Mouse (Mus musculus) c-Kit-negative CD71-positive TER-119-positive erythroid progenitor cells, embryonic 14.5 days (primary cell): Measurements from ENCODE around the gene Nacc2.

Source experiments
- DNase-seq: peaks from one replicate; pipeline ENCODE4 v3.0.0-alpha.2; 2013; ENCODE audit warnings: low read depth, low spot score

Gene Nacc2

DNA sequence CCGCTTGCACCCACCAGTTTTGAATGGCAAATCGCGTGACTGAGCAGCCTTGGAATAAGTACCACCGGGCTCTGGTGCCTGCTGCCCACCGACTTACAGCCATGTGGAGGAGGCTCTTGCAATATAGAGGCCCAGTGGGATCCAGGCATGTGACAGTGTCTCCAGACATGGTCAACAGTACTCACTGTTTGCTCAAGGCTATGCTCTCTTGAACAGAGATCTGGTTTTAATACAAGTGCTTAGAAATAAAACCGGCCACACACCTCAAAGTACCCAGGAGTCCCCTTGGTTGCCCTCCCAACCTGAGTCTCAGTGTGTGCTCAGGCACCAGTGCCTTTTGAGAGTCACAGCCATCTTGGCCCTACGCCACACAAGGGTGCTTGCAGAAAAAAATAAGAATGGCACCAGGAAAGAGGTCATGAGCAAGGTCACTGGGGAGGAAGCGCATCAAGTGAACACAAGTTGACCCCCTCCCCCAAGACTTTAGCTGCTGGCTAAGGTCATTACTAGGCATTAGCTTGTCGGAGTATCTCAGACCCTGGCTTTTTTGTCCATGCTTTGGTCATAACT is at the start of gene Nacc2:
TSS of gene Nacc2 (minus strand) at position 142 of the 570 bp plus-strand sequence.
- no peak for DNase-seq

DNA sequence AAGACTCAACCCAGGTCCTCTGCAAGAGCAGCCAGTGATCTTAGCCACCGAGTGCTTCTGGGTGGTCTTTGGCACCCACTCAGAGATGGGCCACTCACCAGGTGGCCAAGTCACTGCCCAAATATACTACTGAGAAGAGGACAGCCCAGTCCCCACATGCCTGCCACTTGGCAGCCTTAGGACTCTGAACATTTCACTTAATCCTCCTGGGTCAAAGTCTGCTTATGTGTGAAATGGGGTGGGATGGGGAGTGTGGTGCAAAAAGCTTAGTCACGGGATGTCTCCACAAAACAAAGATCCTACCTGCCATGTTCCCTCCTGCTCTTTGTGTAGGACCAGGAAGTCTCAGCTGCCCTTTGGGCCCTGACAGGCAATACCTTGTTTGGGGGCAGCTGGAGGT is 49.1 kb upstream of the Nacc2 start:
- no peak for DNase-seq

DNA sequence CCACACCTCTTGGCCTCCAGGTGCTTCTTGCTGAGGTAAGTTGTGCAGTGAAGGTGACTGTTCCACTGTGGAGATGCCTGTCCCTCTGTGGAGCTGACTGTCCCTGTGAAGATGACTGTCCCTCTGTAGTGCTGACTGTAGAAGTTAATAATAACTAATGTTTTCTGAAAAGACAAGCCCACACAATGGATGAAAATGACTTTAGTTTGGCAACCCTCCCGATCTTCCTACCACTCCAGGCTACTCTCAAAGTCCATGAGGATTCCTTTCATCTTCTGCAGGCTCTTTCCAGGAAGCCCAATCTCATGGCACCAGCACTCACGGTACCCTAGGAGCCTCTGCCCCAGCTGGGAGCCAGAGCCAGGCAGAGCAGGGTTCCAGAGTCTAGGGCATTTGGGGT is 47.4 kb upstream of the Nacc2 start:
- DNase-seq, result no peak

DNA sequence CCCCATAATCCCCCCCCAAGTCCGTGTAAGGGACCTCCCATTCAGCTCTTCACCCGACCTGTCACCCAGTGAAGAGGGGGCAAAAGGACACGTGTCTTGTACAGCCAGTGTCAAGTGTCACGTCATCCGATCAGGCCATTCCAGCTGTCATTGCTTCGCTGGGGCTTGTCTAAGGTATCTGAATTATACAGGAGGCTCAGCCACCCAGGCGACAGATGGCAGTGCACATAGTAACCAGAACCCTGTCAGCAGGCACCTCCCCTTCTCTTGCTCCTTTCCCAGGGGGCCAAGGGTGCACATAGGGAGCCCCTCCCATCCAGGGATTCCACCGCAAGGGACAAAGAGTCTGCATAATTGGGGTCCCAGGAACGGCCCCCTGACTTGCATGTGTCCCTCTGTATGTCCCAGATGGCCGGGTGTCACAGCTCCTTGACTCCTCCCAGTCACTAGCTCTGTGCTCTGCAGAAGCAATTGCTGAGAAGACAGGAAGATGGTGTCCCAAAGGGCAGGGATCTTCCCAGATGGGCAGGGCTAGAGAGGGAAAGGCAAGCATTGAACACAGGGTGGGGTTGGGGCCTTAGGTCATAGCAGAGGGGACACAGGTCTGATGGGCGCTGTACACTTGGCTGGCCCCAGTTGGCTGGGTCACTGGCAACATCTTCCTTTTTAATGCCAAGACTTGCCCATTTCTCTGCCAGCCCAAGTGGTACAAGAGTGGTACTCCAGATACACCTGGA is 46.0 kb upstream of the Nacc2 start:
- DNase-seq, result no peak

DNA sequence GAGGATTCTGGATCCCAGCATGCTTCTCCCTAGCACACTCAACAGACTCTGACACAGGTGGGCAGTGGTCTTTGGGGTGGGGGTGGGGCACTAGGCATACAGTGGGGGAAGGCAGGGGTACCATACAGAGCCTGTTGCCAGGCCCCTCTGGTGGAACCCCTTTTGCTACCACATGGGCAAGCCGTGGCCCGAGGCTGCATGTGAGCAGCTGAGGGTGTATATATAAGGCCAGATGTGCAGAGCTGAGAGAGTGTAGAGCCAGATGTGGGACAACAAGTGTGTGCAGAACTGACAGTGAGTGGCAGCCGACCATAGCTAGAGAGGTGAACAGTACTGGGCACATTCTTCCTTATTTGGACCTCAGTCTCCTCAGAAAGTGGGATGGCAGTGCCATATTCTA is 43.9 kb upstream of the Nacc2 start:
- DNase-seq, result no peak

DNA sequence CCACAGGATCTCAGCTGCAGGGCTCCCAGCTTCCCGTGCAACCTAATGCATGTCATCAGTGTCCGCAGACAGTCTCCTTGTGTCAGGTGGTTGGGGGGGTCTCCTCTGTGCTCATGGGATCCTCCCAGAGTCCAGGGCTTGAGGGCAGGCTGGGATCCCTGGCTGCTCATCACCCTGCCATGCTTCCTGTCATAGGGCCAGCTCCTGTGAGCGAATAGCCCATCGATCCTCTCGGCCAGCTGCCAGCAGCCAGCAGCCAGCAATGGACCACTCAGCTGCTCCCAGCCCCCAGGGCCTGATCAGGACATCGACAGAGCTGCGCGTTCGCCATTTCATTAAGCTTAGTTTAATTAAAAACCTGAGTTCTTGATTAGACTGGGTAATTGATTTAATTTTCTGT is 35.0 kb upstream of the Nacc2 start:
- DNase-seq, result no peak

DNA sequence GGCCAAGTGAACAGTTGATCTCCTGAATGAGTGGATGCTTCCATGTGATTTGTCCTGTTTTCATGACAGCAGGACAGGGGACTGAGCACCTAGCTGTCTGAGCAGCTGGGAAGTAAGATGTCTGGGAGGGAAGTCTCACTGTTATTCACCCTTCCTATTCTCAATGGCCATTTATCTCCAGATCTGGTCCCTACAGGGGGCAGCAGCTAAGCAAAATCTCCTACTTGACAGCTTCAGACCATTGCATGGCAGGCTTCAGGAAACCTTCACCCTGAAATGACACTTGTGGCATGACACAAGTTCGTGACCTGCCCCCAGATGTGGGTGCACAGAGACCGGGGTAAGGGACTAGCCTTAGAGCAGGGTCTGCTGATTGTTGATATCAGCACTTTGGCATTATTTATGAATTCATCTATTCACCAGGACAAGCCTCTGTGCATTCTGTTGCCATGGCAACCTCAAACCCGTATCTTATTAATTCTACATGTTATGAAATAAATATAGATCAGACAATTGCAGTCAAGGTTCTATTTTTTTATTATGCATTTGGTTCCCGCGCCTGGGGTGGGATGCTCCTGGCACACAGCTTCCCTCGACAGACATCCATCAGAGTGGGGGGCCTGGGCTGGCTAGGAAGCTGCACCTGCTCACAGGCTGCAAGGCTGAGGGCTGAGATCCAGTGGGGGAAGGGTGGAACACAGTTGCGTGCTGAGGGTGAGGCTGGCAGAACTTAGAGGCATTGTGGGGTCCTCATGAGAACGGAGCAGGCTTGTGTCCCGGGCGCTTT is 33.4 kb upstream of the Nacc2 start:
- no peak for DNase-seq

DNA sequence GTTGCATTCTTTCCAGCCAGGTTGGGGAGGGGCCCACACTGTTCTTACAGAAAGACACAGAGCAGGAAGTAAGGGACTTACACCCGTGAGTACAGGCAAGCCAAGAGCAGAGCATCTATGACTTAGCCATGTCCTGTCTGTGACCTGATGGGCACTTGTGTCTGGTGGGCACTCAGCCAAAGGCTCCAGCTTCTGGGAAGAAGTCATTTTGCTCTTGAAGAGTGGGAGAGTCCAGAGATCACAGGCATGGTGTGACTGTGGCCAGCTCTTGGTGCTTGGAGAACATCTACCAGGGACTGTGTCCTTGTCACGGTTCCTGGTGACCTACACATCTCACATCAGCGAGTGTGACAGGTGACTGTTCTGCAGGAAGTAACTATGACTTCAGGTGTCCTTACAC is 32.7 kb upstream of the Nacc2 start:
- DNase-seq, result no peak

DNA sequence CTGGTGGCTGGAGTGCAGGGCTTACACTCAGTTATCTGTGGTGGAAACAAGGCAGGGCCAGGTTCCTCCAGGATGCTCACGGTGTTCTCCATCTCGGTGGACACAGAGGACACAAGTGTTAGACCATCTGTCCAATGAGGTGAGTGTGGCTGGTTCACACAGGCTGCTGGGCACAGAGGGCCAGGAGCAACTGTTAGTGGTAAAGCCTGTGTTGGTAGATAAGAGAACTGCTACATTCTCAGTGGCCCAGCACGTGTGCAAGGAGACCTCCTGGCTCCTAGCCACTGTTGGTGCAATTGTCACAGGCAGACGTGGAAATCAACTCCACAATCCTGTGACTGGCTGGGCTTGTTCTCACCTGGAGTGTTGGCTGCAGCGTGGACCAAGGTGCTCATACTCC is 31.6 kb upstream of the Nacc2 start:
- DNase-seq, result no peak

DNA sequence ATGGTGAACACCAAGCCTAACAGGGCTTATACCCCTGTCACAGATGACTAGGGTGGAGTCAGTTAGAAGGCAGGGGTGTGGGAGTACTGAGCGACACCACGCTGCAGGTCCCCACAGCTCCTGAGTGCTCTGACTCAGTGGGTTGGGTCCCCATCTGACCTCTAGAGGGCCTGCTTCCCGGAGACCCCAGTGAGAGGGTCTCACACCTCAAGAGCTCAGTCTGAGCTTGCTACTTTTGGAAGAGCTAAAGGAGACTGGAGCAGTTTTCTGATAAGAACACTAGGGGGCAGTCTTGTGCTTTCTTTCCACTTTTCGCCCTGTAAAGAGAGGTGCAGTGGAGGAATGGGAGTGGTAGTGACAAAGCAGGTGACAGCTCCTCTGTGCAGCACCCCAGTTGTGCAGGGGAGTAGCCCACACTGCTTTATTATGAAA is 30.9 kb upstream of the Nacc2 start:
- peak; percentile 62 for DNase-seq

DNA sequence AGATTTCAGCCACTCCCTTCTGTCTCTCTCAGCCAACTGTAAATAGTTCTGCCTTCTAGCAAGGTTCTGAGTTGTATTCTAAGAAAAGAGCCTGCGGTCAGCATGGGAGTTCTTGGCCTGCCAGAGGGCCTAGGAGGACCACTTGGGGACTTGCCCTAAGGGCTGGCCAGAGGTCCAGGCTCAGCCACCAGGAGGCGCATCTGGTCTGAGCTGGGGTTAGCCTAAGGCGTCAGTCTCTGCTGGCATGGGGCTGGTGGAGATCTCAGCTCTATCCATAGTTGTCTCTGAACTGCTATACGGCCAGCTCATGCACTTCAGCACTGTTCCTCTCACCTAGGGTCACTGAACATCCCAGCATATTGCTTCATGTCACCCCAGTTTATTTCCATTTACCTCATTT is 30.3 kb upstream of the Nacc2 start:
- DNase-seq, result no peak

DNA sequence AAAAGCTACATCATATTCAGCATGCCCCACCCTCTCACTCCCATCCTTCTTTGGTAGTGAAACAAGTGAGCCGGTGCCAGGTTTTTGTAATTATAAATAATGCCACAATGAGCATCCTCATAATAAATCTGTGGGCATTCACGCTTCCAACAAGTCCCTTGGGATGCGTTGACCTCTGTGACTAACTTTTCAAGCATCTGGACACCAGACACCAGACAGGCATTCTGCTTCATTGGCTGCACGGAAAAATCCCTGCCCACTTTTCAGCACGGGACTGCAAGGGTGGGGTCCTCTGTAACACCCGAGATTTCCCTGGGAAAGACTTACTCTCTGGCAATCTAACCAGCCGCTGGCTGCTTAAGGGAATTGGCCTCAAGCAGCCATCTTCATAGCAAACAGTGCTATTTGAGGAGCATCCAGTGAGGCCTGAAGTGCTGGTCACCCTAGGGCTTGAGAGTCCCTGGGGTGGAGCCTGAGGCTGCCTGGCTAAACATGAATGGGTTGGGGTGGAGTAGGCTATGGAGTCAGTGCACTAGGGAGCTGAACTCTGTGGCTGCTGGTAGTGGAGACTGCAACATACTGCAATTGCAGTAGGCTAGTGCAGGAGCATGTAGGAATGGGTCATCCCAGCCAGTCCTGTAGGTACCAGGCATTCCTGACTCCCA is 24.8 kb upstream of the Nacc2 start:
- no peak for DNase-seq

DNA sequence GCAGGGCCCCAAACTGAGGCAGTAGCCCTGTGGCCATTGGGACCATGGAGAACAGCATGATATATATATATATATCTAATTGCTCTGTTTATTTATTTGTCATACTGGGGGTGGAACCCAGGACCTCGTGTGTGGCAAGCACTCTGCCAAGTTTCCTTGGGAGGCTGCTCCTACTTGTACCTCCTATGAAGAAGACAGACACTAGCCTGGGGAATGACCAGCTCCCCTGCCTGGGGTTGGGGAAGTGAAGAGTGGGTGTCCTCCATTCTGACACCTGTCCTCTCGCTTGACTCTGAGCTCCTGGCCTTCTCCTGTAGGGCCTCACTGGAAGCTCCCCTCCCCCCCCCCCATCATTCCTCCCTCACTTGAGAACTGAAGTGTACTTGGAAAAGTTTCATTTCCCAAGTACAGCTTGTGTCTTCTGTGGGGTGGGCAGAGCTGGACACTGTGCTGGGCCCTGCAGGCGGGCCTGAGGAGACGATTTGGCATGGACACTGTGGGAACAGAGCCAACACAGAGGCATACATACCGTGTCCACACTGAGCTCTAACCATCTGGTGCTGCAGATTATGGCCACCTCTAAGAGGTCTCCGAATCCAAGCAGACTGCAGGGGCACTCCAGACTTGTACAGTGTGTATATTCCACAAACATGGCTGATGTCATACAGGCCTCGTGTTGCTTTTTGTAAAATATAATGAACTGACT is 23.5 kb upstream of the Nacc2 start:
- DNase-seq, result no peak

DNA sequence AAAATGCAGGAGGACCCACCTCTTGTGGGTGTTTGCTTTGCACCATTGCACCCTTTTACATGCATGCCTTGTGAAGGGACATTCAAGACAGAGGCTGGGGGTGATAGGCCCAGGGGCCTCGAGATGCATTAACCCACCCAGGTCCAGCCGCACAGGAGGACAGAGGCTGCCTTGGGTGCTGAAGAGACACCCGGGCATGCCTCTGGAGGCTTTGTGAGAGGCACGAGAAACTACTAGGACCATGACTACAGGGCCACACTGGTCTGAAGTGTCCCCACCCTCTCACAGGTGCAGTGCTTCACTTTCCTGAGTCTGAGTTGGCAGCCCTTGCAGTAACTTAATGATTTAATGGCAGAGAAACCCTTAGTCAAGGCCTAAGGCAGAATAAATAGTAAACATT is 22.1 kb upstream of the Nacc2 start:
- DNase-seq, result no peak

DNA sequence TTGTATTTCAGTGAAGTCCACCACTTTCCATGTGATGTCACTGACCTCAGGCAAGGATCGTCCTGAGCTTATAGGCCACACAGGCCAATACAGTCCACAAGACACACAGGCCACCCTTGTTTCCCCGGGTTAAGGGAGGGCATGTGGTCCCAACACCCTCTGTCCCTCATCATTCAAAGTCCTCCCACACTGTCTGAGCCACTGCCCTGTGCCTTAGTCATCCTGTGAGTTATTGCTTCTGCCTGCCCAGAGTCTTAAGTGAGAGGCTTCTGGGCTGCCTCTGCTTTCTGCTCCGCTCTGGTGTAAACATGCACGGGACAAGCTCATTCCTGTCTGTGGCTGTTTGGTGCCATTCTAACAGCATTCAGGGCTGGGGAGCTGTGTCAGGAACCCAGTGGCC is 21.3 kb upstream of the Nacc2 start:
- DNase-seq, result no peak

DNA sequence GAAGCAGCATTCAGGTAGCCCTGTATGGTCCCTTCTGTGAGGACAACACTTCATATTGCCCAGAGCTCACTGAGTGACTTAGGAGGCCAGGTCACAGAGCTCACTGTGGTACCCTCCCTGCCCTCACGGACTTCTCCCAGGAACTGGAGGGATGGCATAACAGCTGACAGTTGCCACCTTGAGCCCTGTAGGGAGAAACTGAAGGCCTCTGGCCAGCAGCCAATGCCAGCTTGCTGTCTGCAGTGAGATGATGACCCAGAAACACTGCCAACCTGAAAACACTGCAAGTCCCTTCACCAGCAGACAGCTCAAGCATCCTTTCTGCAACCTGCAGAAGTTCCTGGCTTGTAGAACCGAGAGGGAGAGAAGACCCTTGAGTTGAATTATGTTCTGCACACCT is 20.5 kb upstream of the Nacc2 start:
- no peak for DNase-seq

DNA sequence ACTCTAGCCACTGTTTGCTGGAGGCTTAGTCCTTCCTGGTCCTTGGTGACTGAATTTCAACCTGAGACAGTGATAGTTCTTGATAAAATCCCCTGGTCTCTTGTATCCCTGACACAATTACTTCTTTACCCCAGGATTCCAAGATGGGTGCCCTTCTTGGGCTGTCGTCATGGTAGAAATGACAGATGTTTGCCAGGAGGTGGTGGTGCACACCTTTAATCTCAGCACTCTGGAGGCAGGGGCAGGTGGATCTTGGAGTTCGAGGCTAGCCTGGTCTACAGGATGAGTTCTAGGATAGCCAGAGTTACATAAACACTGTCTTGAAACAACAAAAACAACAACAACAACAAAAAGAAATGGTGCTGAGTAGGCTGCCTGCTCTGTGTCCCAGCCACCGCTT is 20.0 kb upstream of the Nacc2 start:
- DNase-seq, result no peak

DNA sequence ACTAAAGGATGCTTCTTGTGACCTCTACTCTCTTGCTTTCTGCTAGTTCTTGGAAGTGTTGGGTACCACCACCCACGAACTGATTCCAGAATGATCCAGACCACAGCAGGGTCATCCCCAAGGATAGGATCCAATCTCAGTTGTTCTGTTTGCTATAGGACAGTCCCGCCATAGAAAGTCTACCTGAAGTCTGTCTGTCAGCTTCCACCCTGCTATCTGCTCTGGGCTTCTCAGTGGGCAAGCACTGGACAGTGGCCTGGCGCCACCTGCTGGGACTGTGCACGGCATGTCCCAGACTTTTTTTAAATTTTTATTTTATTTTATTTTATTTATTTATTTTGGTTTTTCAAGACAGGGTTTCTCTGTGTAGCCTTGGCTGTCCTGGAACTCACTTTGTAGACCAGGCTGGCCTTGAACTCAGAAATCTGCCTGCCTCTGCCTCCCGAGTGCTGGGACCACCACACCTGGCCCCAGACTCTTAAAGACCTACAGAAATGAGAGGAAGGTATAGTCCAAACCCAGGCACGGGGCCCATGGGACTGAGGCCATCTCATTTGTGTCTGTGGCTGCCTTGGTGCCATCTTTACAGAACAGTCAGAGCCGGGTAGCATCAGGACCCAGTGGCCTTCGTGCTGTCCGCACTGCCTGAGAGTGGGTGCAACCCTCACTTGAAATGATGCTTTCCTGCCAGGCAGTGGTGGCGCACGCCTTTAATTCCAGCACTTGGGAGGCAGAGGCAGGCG is 19.0 kb upstream of the Nacc2 start:
- no peak for DNase-seq

DNA sequence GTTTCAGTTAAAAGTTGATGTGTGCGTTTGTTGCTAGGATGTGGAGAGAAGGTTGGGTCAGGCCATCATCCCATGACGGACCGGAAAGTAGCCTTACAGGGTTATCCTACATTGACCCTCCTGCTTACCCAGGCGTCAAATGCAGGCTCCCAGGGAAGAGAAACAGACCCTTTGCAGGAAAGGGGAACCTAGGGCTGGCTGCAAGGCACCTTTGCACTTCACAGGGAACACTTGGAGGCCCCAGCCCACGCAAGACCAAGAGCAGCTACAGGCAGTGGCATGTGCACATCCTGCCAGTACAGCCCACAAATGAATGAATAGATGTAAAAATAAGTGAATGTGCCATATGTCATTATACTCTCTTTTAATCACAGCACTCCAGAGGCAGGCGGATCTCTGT is 17.9 kb upstream of the Nacc2 start:
- no peak for DNase-seq

DNA sequence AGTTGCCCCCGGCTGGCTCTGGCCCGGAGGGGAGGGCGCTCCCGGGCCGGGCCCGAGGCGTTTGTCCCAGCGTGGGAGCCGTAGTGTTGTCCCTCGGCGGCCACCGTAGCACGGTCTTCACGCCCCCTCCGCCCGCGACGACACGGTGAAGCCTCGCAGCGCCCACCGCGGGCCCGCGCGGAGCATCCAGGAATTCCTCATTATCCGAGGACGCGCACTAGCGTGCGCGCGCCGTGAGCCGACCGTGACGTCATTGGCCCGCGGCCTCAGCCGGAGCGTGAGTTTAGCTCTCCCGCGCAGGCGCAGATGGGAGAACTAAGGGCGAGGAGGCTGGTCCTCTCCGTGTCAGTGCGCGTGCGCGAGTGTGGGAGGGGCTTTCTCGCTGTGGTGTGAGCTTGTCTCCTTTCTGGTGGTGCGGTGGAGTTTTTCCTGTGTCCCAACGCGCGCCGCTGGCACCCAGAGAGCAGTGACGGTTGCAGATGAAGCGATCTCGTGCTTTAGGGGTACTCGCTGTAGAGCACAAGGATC is 17.3 kb upstream of the Nacc2 start:
- peak; percentile 100 for DNase-seq
